Mouse (Mus musculus): ENCODE results near the gene Olfr1094.

The Olfr1094 gene

GRCm38 (mm10) chr2:86824363-86824762, at the start of gene Olfr1094:
Gene Olfr1094 (plus strand): TSS chr2:86824663.
- no peak for DNase-seq (ENCODE audit: low spot score in 2 of 2)

- DNase-seq (ENCODE audit: low spot score in 2 of 2): no peak
These were observed 42.3 kb upstream of the Olfr1094 start, which contains the start of gene Olfr1093 for GRCm38 (mm10) chr2:86782179-86782578. Gene Olfr1093 (plus strand): TSS chr2:86782479.

DNA sequence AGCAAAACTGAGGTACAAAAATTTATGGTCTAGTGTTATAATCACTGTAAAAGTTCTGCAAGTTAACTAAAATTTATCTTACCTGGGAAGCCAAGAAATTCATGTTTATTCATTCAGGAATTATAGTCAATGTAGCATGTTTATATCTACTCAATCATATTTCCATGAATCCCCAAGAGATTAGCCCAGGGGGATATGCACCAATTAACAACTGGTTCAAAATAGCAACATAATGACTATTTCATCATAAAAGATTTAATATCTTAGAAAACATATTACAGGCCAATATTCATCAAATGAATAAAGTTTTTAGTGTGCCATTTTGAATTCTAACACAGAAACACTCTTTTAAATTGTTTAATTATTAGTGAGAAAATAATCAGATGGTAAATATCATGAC, 14.5 kb upstream of the Olfr1094 start, which contains the start of gene Olfr141:
Gene Olfr141, minus strand, starts transcription at position 101 of the 400 bp plus-strand sequence.
- no peak for DNase-seq (ENCODE audit: low spot score in 2 of 2)

DNA sequence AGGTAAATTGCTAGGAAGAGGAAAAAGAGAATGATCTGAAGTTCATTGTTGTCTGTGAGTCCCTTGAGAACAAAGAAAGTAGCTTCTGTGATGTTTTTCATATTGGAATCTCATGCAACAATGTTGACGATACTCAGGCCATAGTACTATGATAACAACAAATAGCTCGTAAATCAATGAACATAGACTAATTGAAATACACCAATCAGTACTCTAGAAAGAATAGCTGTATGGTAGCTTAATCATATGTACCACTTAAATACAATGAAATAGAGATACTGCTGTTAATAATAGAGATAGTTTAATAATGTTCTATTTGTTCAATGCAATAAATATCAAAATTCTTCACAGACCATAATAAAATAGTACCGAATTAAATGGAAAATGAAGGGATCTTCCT, 27.1 kb downstream of the Olfr1094 start, which contains the start of gene Olfr1095:
Gene Olfr1095, minus strand, starts transcription at position 101 of the 400 bp plus-strand sequence.
- DNase-seq (ENCODE audit: low spot score in 2 of 2): no peak

GRCm38 (mm10) chr2:86874702-86875101, 50.2 kb downstream of the Olfr1094 start, which contains the start of gene Gm13723:
Gene Gm13723 (minus strand): TSS chr2:86874802.
- no peak for DNase-seq (ENCODE audit: low spot score in 2 of 2)
